Mouse (Mus musculus) limb, embryonic 10.5 days (tissue): ENCODE measurements at regions not wholly inside any gene's neighbourhood (a gene's known extent, or its start where the extent isn't known, plus 50 kb on each side); places are given as distances from the start of the nearest gene placed in this dataset.

ENCODE experiments used
- DNase-seq: peaks from one replicate; pipeline ENCODE4 v3.0.0-alpha.2; 2017; ENCODE audit warnings: low spot score
- H3K27ac ChIP-seq: fragments of 300-500 bp; sonication (generic); 2 replicates; pipeline ENCODE4 v1.5.1; 2016; ENCODE audit warnings: mild to moderate bottlenecking
- H3K27me3 ChIP-seq: fragments of 300-500 bp; sonication (generic); 2 replicates; pipeline ENCODE4 v1.6.1; 2016; ENCODE audit warnings: low read depth, mild to moderate bottlenecking; ENCODE audit not compliant: poor library complexity, severe bottlenecking
- H3K36me3 ChIP-seq: fragments of 300-500 bp; sonication (generic); 2 replicates; pipeline ENCODE4 v1.6.1; 2016; ENCODE audit warnings: mild to moderate bottlenecking, moderate library complexity
- H3K4me1 ChIP-seq: fragments of 300-500 bp; sonication (generic); 2 replicates; pipeline ENCODE4 v1.6.1; 2016
- H3K4me3 ChIP-seq: fragments of 300-500 bp; sonication (generic); 2 replicates; pipeline ENCODE4 v1.5.1; 2016; ENCODE audit warnings: mild to moderate bottlenecking, moderate library complexity
- H3K9me3 ChIP-seq: fragments of 300-500 bp; sonication (generic); replicated peaks from 2 replicates; pipeline ENCODE4 v1.6.1; 2016; ENCODE audit warnings: mild to moderate bottlenecking
- WGBS: fragments of 180-500 bp; shearing (Covaris S2); methylation state at CpG from one replicate; pipeline ENCODE4 v1.1.7; 2016; 5-methylcytosine and 5-hydroxymethylcytosine counted together

GRCm38 (mm10) chr14:25185556-25185958 lies 273.4 kb upstream of the Zmiz1 start:
- peak overlapping the region; percentile 70 for H3K27ac ChIP-seq
- H3K4me3 ChIP-seq, result no peak overlapping the region
- no peak for DNase-seq
- H3K4me1 ChIP-seq, result peaks cover 38% of the 10 kb centered on the region
- WGBS, result 76% methylated on average over 10 of the region's 10 CpGs
- H3K27me3 ChIP-seq, result 0 out of 2 replicates have a peak, but pooled peaks cover 14% of the 10 kb centered on the region
- H3K9me3 ChIP-seq, result no peaks in the 10 kb centered on the region
- no peaks in the 10 kb centered on the region for H3K36me3 ChIP-seq

- H3K4me3 ChIP-seq, result no peak overlapping the region
- 72% methylated on average over 14 of the region's 14 CpGs for WGBS
- H3K36me3 ChIP-seq, result no peaks in the 10 kb centered on the region
- H3K4me1 ChIP-seq, result peaks cover 42% of the 10 kb centered on the region
- H3K27ac ChIP-seq, result peak overlapping the region; percentile 70; the same call in 1 of the 2 replicates
- H3K9me3 ChIP-seq, result no peaks in the 10 kb centered on the region
- no peak for DNase-seq
- peaks cover 11% of the 10 kb centered on the region; the same call in 1 of the 2 replicates for H3K27me3 ChIP-seq
These were observed 272.8 kb upstream of the Zmiz1 start for GRCm38 (mm10) chr14:25185959-25186771.

- H3K36me3 ChIP-seq, result no peaks in the 10 kb centered on the region
- no peak overlapping the region; the same call in 1 of the 2 replicates for H3K27ac ChIP-seq
- DNase-seq, result no peak
- H3K4me3 ChIP-seq, result no peak overlapping the region
- 88% methylated on average over 5 of the region's 5 CpGs for WGBS
- peaks cover 6% of the 10 kb centered on the region; the same call in 1 of the 2 replicates for H3K27me3 ChIP-seq
- no peaks in the 10 kb centered on the region for H3K9me3 ChIP-seq
- peaks cover 33% of the 10 kb centered on the region for H3K4me1 ChIP-seq
These were observed 271.3 kb upstream of the Zmiz1 start for GRCm38 (mm10) chr14:25187715-25188114.

DNA sequence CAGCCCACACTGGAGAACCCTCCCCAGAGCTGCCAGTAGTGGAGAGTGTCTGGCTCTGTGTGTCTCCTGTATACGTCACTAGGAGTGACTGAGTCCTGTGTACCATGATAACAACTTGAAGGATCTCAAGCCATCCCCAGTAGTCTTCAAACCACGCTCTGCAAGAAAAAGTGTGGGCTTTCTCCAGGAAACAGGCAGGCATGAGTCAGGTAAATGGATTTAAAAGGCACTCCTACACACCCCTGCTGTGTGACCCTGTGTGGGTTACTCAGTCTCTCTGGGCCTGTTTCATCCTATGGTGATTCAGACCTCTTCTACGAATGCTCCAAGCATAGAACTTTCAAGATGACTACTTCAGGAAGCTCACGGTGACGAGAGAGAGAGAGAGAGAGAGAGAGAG lies 269.7 kb upstream of the Zmiz1 start:
- Histone ChIP-seq H3K27ac (no peak overlapping the region), H3K4me3 (no peak overlapping the region), H3K36me3 (no peaks in the 10 kb centered on the region), H3K4me1 (peaks cover 27% of the 10 kb centered on the region), H3K9me3 (no peaks in the 10 kb centered on the region), H3K27me3 (peaks cover 6% of the 10 kb centered on the region; the same call in 1 of the 2 replicates)
- WGBS, result 82% methylated on average over 5 of the region's 5 CpGs
- DNase-seq, result no peak

GRCm38 (mm10) chr14:25190680-25191270 lies 268.2 kb upstream of the Zmiz1 start:
- DNase-seq, result no peak
- Histone ChIP-seq H3K36me3 (no peaks in the 10 kb centered on the region), H3K4me3 (no peak overlapping the region), H3K27ac (peak overlapping the region; percentile 27; the same call in 1 of the 2 replicates), H3K4me1 (peaks cover 27% of the 10 kb centered on the region), H3K27me3 (peaks cover 6% of the 10 kb centered on the region; the same call in 1 of the 2 replicates), H3K9me3 (no peaks in the 10 kb centered on the region)
- WGBS, result 95% methylated on average over 10 of the region's 10 CpGs

GRCm38 (mm10) chr14:25196820-25197219 lies 262.2 kb upstream of the Zmiz1 start:
- no peak for DNase-seq
- H3K36me3 ChIP-seq, result no peaks in the 10 kb centered on the region
- WGBS, result 54% methylated on average over 5 of the region's 5 CpGs
- peaks cover 47% of the 10 kb centered on the region for H3K4me1 ChIP-seq
- no peaks in the 10 kb centered on the region for H3K9me3 ChIP-seq
- H3K27me3 ChIP-seq, result no peaks in the 10 kb centered on the region
- H3K27ac ChIP-seq, result peak overlapping the region; percentile 72
- no peak overlapping the region for H3K4me3 ChIP-seq

DNA sequence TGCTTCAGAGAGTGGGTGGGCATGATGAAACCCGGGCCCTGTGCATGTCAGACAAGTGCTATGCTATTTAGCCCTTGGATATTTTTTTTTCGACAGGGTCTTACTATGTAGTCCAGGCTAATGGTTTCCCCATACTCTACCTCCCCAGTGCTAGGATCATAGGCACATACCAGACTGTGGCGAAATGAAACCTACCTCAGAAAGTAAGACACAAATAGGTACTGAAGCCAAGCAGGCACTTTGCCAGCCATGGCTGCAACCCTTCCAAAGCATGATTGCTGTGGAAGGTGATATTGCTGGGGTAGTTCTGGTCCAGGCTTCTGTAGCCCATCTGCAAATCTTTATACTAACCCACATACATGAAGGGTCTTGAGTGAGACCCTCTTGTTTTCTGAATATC lies 259.1 kb upstream of the Zmiz1 start:
- 93% methylated on average over 3 of the region's 3 CpGs for WGBS
- H3K27ac ChIP-seq, result peak overlapping the region; percentile 70
- H3K9me3 ChIP-seq, result no peaks in the 10 kb centered on the region
- H3K27me3 ChIP-seq, result no peaks in the 10 kb centered on the region
- peaks cover 56% of the 10 kb centered on the region for H3K4me1 ChIP-seq
- DNase-seq, result no peak
- no peaks in the 10 kb centered on the region for H3K36me3 ChIP-seq
- H3K4me3 ChIP-seq, result no peak overlapping the region

DNA sequence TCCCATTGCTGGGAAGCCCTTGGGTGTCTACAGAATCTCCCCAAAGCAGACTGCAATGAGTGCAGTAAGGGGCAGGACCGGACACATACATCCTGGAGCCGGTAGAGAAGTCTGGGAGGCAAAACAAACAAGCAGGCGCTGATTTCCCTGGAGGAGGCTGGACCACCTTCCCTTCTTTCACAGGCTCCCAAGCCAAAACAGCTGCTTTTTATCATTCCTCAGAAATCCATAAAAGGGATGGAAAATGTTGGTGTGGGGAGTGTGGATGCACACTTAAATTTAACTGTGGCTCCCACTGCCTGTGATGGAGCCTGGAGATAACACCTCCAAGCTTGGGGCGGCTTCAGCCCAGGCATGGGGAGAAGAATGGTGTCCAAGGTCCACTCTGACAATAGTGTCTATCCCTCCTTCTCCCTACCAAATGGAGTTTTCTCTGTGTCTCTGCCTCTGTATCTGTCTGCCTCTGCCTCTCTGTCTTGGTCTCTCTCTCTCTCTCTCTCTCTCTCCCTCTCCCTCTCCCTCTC lies 258.3 kb upstream of the Zmiz1 start:
- Histone ChIP-seq H3K36me3 (no peaks in the 10 kb centered on the region), H3K27me3 (no peaks in the 10 kb centered on the region), H3K4me3 (no peak overlapping the region), H3K9me3 (no peaks in the 10 kb centered on the region), H3K4me1 (peaks cover 48% of the 10 kb centered on the region), H3K27ac (peak overlapping the region; percentile 70)
- WGBS, result 64% methylated on average over 4 of the region's 4 CpGs
- no peak for DNase-seq

DNA sequence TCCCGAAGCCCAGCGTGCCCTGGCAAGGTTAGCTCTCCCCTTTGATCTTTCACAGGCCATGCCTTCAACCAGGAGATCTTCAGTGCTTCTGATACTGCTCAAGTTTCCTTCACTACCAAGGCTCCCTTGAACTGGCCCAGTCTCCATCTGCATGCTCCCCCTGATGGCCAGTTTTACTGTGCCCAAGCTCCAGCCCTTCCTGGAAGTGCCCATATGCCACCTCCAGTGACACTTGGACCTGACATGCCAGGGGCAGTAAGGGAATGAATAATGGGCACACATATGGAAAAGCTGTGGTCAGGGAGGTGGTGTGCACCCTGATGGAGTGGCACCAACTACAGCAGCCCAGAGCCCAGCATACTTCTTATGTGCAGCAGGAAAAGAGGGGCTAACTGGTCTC lies 256.7 kb upstream of the Zmiz1 start:
- no peak for DNase-seq
- Histone ChIP-seq H3K4me3 (no peak overlapping the region), H3K9me3 (no peaks in the 10 kb centered on the region), H3K4me1 (peaks cover 45% of the 10 kb centered on the region), H3K27me3 (no peaks in the 10 kb centered on the region), H3K36me3 (no peaks in the 10 kb centered on the region), H3K27ac (peak overlapping the region; percentile 14; the same call in 1 of the 2 replicates)
- 76% methylated on average over 2 of the region's 2 CpGs for WGBS

GRCm38 (mm10) chr14:25204091-25204490 lies 254.9 kb upstream of the Zmiz1 start:
- Histone ChIP-seq H3K36me3 (no peaks in the 10 kb centered on the region), H3K27me3 (no peaks in the 10 kb centered on the region), H3K9me3 (no peaks in the 10 kb centered on the region), H3K4me1 (peaks cover 57% of the 10 kb centered on the region), H3K4me3 (no peak overlapping the region), H3K27ac (peak overlapping the region; percentile 26)
- 95% methylated on average over 5 of the region's 5 CpGs for WGBS
- no peak for DNase-seq

GRCm38 (mm10) chr14:25206855-25207254 lies 252.1 kb upstream of the Zmiz1 start:
- WGBS, result 72% methylated on average over 4 of the region's 4 CpGs
- Histone ChIP-seq H3K36me3 (no peaks in the 10 kb centered on the region), H3K9me3 (no peaks in the 10 kb centered on the region), H3K4me3 (no peak overlapping the region), H3K4me1 (peaks cover 47% of the 10 kb centered on the region), H3K27ac (peak overlapping the region; percentile 75), H3K27me3 (no peaks in the 10 kb centered on the region)
- DNase-seq, result no peak

DNA sequence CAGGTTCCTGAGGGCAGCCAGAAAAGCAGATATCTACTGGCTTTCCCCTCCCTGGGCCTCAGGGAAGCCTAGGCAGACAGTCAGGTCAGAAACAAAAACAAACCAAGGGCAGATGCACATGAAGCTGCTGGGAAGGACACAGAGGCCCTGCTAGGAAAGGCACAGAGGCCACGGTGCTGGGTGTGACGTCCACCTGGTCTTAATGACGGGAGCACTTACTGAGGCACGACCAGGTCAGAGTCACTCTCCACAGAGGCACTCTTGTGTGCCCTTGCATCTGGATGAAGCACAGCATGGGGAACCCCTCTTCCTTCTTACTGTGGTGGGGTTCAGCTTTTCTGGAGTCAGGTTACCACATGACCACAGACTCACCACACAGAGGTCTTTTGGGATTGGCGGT lies 251.6 kb upstream of the Zmiz1 start:
- Histone ChIP-seq H3K27me3 (no peaks in the 10 kb centered on the region), H3K27ac (peak overlapping the region; percentile 75), H3K4me1 (peaks cover 42% of the 10 kb centered on the region), H3K4me3 (no peak overlapping the region), H3K36me3 (no peaks in the 10 kb centered on the region), H3K9me3 (no peaks in the 10 kb centered on the region)
- no peak for DNase-seq
- WGBS, result 55% methylated on average over 5 of the region's 5 CpGs
